Mouse (Mus musculus) testis, adult 2 months (tissue): Measurements from ENCODE around the gene Nudt6.

ENCODE experiments used
- CTCF ChIP-seq: fragments of 200-500 bp; IDR thresholded peaks from 2 replicates; pipeline ENCODE4 v1.5.1; 2012; ENCODE audit warnings: low read depth, mild to moderate bottlenecking, inconsistent platforms, low read length, moderate library complexity; ENCODE audit not compliant: control insufficient read depth, insufficient read depth, insufficient replicate concordance
- POLR2A ChIP-seq: fragments of 200-500 bp; IDR thresholded peaks from 2 replicates; pipeline ENCODE4 v1.6.1; 2012; ENCODE audit warnings: low read depth, mild to moderate bottlenecking, inconsistent platforms, low read length, moderate library complexity; ENCODE audit not compliant: control insufficient read depth

- TF ChIP-seq CTCF = no peak
- TF ChIP-seq POLR2A = no peak
Observed at GRCm38 (mm10) chr3:37387310-37387709, 32.7 kb downstream of the Nudt6 start.
